Mouse (Mus musculus): Measurements from ENCODE around the gene Gm5426. TPM values are rescaled to one million over a fixed set of nuclear protein-coding genes. Genes with fewer than 3 reads are reported as not detected.

Gm5426 gene
- polyA plus RNA-seq, 1 experiment from 2014 or later = not detected

- Histone ChIP-seq H3K9me3 (ENCODE audit: control insufficient read depth, low read length) (no peaks in the 10 kb centered on the region), H3K27me3 (ENCODE audit: control insufficient read depth, insufficient read depth, low read depth, low read length) (no peaks in the 10 kb centered on the region), H3K4me3 (ENCODE audit: low read length) (no peak overlapping the region), H3K27ac (ENCODE audit: low read length) (no peak overlapping the region), H3K4me1 (replicated peaks; ENCODE audit: control insufficient read depth, insufficient read depth, low read length) (no peaks in the 10 kb centered on the region), H3K36me3 (ENCODE audit: control insufficient read depth, insufficient read depth, low read length) (no peaks in the 10 kb centered on the region), H3K9ac (ENCODE audit: low read length) (no peak overlapping the region), H3K4me2 (ENCODE audit: low read depth, low read length) (no peak overlapping the region)
- no peak for ATAC-seq (ENCODE audit: low read depth)
- WGBS = 74% methylated on average over 7 of the region's 7 CpGs
Observed at GRCm38 (mm10) chr10:96162975-96163706, 26.7 kb downstream of the Gm5426 start.

GRCm38 (mm10) chr10:96163791-96164190, 27.4 kb downstream of the Gm5426 start:
- H3K4me1 ChIP-seq (replicated peaks; ENCODE audit: control insufficient read depth, insufficient read depth, low read length) = no peaks in the 10 kb centered on the region
- no peak overlapping the region for H3K9ac ChIP-seq (ENCODE audit: low read length)
- no peak overlapping the region for H3K27ac ChIP-seq (ENCODE audit: low read length)
- H3K4me3 ChIP-seq (ENCODE audit: low read length) = no peak overlapping the region
- no peak overlapping the region for H3K4me2 ChIP-seq (ENCODE audit: low read depth, low read length)
- WGBS = 75% methylated on average over 4 of the region's 4 CpGs
- no peaks in the 10 kb centered on the region for H3K9me3 ChIP-seq (ENCODE audit: control insufficient read depth, low read length)
- H3K27me3 ChIP-seq (ENCODE audit: control insufficient read depth, insufficient read depth, low read depth, low read length) = no peaks in the 10 kb centered on the region
- H3K36me3 ChIP-seq (ENCODE audit: control insufficient read depth, insufficient read depth, low read length) = no peaks in the 10 kb centered on the region
- no peak for ATAC-seq (ENCODE audit: low read depth)

GRCm38 (mm10) chr10:96165260-96165659, 28.9 kb downstream of the Gm5426 start:
- H3K4me1 ChIP-seq (replicated peaks; ENCODE audit: control insufficient read depth, insufficient read depth, low read length) = no peaks in the 10 kb centered on the region
- H3K9ac ChIP-seq (ENCODE audit: low read length) = no peak overlapping the region
- H3K4me3 ChIP-seq (ENCODE audit: low read length) = no peak overlapping the region
- H3K9me3 ChIP-seq (ENCODE audit: control insufficient read depth, low read length) = no peaks in the 10 kb centered on the region
- H3K36me3 ChIP-seq (ENCODE audit: control insufficient read depth, insufficient read depth, low read length) = no peaks in the 10 kb centered on the region
- WGBS = 89% methylated on average over 4 of the region's 4 CpGs
- H3K4me2 ChIP-seq (ENCODE audit: low read depth, low read length) = no peak overlapping the region
- no peaks in the 10 kb centered on the region for H3K27me3 ChIP-seq (ENCODE audit: control insufficient read depth, insufficient read depth, low read depth, low read length)
- ATAC-seq (ENCODE audit: low read depth) = no peak
- no peak overlapping the region for H3K27ac ChIP-seq (ENCODE audit: low read length)

- Histone ChIP-seq H3K4me1 (replicated peaks; ENCODE audit: control insufficient read depth, insufficient read depth, low read length) (0 out of 2 replicates have a peak, but pooled peaks cover 2% of the 10 kb centered on the region), H3K9me3 (ENCODE audit: control insufficient read depth, low read length) (no peaks in the 10 kb centered on the region), H3K4me2 (ENCODE audit: low read depth, low read length) (no peak overlapping the region), H3K27ac (ENCODE audit: low read length) (no peak overlapping the region), H3K36me3 (ENCODE audit: control insufficient read depth, insufficient read depth, low read length) (no peaks in the 10 kb centered on the region), H3K27me3 (ENCODE audit: control insufficient read depth, insufficient read depth, low read depth, low read length) (no peaks in the 10 kb centered on the region), H3K4me3 (ENCODE audit: low read length) (no peak overlapping the region), H3K9ac (ENCODE audit: low read length) (no peak overlapping the region)
- 86% methylated on average over 4 of the region's 4 CpGs for WGBS
- ATAC-seq (ENCODE audit: low read depth) = no peak
Observed at GRCm38 (mm10) chr10:96168998-96169397, 32.6 kb downstream of the Gm5426 start.

GRCm38 (mm10) chr10:96171546-96171945, 35.1 kb downstream of the Gm5426 start:
- Histone ChIP-seq H3K27ac (ENCODE audit: low read length) (no peak overlapping the region), H3K27me3 (ENCODE audit: control insufficient read depth, insufficient read depth, low read depth, low read length) (no peaks in the 10 kb centered on the region), H3K4me2 (ENCODE audit: low read depth, low read length) (no peak overlapping the region), H3K36me3 (ENCODE audit: control insufficient read depth, insufficient read depth, low read length) (no peaks in the 10 kb centered on the region), H3K9ac (ENCODE audit: low read length) (no peak overlapping the region), H3K4me3 (ENCODE audit: low read length) (no peak overlapping the region), H3K9me3 (ENCODE audit: control insufficient read depth, low read length) (no peaks in the 10 kb centered on the region), H3K4me1 (replicated peaks; ENCODE audit: control insufficient read depth, insufficient read depth, low read length) (0 out of 2 replicates have a peak, but pooled peaks cover 2% of the 10 kb centered on the region)
- no peak for ATAC-seq (ENCODE audit: low read depth)

- WGBS = 55% methylated on average over 4 of the region's 4 CpGs
- H3K27ac ChIP-seq (ENCODE audit: low read length) = no peak overlapping the region
Observed at GRCm38 (mm10) chr10:96172964-96173363, 36.6 kb downstream of the Gm5426 start.

GRCm38 (mm10) chr10:96173771-96174170, 37.4 kb downstream of the Gm5426 start:
- no peaks in the 10 kb centered on the region for H3K27me3 ChIP-seq (ENCODE audit: control insufficient read depth, insufficient read depth, low read depth, low read length)
- H3K4me2 ChIP-seq (ENCODE audit: low read depth, low read length) = no peak overlapping the region
- H3K27ac ChIP-seq (ENCODE audit: low read length) = 0 out of 2 replicates have a peak overlapping the region, but pooled peaks have one; percentile 2
- H3K4me1 ChIP-seq (replicated peaks; ENCODE audit: control insufficient read depth, insufficient read depth, low read length) = 0 out of 2 replicates have a peak, but pooled peaks cover 2% of the 10 kb centered on the region
- H3K4me3 ChIP-seq (ENCODE audit: low read length) = no peak overlapping the region
- no peak overlapping the region for H3K9ac ChIP-seq (ENCODE audit: low read length)
- no peaks in the 10 kb centered on the region for H3K36me3 ChIP-seq (ENCODE audit: control insufficient read depth, insufficient read depth, low read length)
- WGBS = 59% methylated on average over 10 of the region's 10 CpGs
- no peak for ATAC-seq (ENCODE audit: low read depth)
- no peaks in the 10 kb centered on the region for H3K9me3 ChIP-seq (ENCODE audit: control insufficient read depth, low read length)

More at GRCm38 (mm10) chr10:96172964-96173363, 36.6 kb downstream of the Gm5426 start:
- Histone ChIP-seq H3K9me3 (ENCODE audit: control insufficient read depth, low read length) (no peaks in the 10 kb centered on the region), H3K36me3 (ENCODE audit: control insufficient read depth, insufficient read depth, low read length) (no peaks in the 10 kb centered on the region), H3K27me3 (ENCODE audit: control insufficient read depth, insufficient read depth, low read depth, low read length) (no peaks in the 10 kb centered on the region), H3K4me1 (replicated peaks; ENCODE audit: control insufficient read depth, insufficient read depth, low read length) (0 out of 2 replicates have a peak, but pooled peaks cover 2% of the 10 kb centered on the region), H3K4me3 (ENCODE audit: low read length) (no peak overlapping the region), H3K9ac (ENCODE audit: low read length) (no peak overlapping the region), H3K4me2 (ENCODE audit: low read depth, low read length) (no peak overlapping the region)
- peak; percentile 31; the same call in 1 of the 2 replicates for ATAC-seq (ENCODE audit: low read depth)

GRCm38 (mm10) chr10:96176916-96177315, 40.5 kb downstream of the Gm5426 start:
- H3K4me1 ChIP-seq (replicated peaks; ENCODE audit: control insufficient read depth, insufficient read depth, low read length) = peaks cover 5% of the 10 kb centered on the region; the same call in 1 of the 2 replicates
- H3K27ac ChIP-seq (ENCODE audit: low read length) = no peak overlapping the region
- no peaks in the 10 kb centered on the region for H3K36me3 ChIP-seq (ENCODE audit: control insufficient read depth, insufficient read depth, low read length)
- H3K9ac ChIP-seq (ENCODE audit: low read length) = no peak overlapping the region
- 87% methylated on average over 6 of the region's 6 CpGs for WGBS
- no peak for ATAC-seq (ENCODE audit: low read depth)
- no peaks in the 10 kb centered on the region for H3K9me3 ChIP-seq (ENCODE audit: control insufficient read depth, low read length)
- H3K4me3 ChIP-seq (ENCODE audit: low read length) = no peak overlapping the region
- no peak overlapping the region for H3K4me2 ChIP-seq (ENCODE audit: low read depth, low read length)
- H3K27me3 ChIP-seq (ENCODE audit: control insufficient read depth, insufficient read depth, low read depth, low read length) = no peaks in the 10 kb centered on the region

- WGBS = 56% methylated on average over 12 of the region's 12 CpGs
- no peak overlapping the region for H3K4me3 ChIP-seq (ENCODE audit: low read length)
- no peak overlapping the region for H3K9ac ChIP-seq (ENCODE audit: low read length)
- no peaks in the 10 kb centered on the region for H3K27me3 ChIP-seq (ENCODE audit: control insufficient read depth, insufficient read depth, low read depth, low read length)
- no peak for ATAC-seq (ENCODE audit: low read depth)
- no peaks in the 10 kb centered on the region for H3K36me3 ChIP-seq (ENCODE audit: control insufficient read depth, insufficient read depth, low read length)
- no peak overlapping the region for H3K4me2 ChIP-seq (ENCODE audit: low read depth, low read length)
- peaks cover 3% of the 10 kb centered on the region; the same call in 1 of the 2 replicates for H3K4me1 ChIP-seq (replicated peaks; ENCODE audit: control insufficient read depth, insufficient read depth, low read length)
- H3K9me3 ChIP-seq (ENCODE audit: control insufficient read depth, low read length) = no peaks in the 10 kb centered on the region
- H3K27ac ChIP-seq (ENCODE audit: low read length) = 0 out of 2 replicates have a peak overlapping the region, but pooled peaks have one; percentile 47
Observed at GRCm38 (mm10) chr10:96180554-96181397, 44.4 kb downstream of the Gm5426 start.

Measured in lung, embryonic 16.5 days (tissue).